Mouse (Mus musculus) spleen, adult 2 months (tissue): ENCODE data around the gene Mcidas.

Experiments used
- CTCF ChIP-seq: fragments of 200-500 bp; IDR thresholded peaks from 2 replicates; pipeline ENCODE4 v1.5.1; 2011; ENCODE audit warnings: mild to moderate bottlenecking, inconsistent platforms; ENCODE audit not compliant: insufficient read depth, insufficient read length, insufficient replicate concordance; ENCODE audit errors: extremely low read depth
- POLR2A ChIP-seq: fragments of 200-500 bp; IDR thresholded peaks from 2 replicates; pipeline ENCODE4 v1.6.1; 2011; ENCODE audit warnings: low read depth, low read length, inconsistent platforms

GRCm38 (mm10) chr13:112963081-112963480 lies 30.6 kb upstream of the Mcidas start:
- no peak for TF ChIP-seq POLR2A
- TF ChIP-seq CTCF, result no peak
